Mouse (Mus musculus): ENCODE data around the gene Vmn1r139. TPM values are rescaled to one million over a fixed set of nuclear protein-coding genes. Genes with fewer than 3 reads are reported as not detected.
"Not testable (repeated sequence)": the region's sequence is repeated elsewhere in the genome, so short reads cannot be mapped to it uniquely, and the experiment has no call there.

The Vmn1r139 gene
- total RNA-seq (2021): not detected

- intact Hi-C loops (cut with DNase I); DNase-seq: not testable (repeated sequence)
These were observed at the start of gene Vmn1r139 for GRCm38 (mm10) chr7:22068757-22069156. Vmn1r139 (plus strand) TSS chr7:22069057.

- intact Hi-C loops (cut with DNase I): not testable (repeated sequence)
These were observed 40.1 kb upstream of the Vmn1r139 start, which contains the start of gene Vmn1r138 for GRCm38 (mm10) chr7:22028797-22029196. Vmn1r138 (minus strand) TSS chr7:22028897.

DNA sequence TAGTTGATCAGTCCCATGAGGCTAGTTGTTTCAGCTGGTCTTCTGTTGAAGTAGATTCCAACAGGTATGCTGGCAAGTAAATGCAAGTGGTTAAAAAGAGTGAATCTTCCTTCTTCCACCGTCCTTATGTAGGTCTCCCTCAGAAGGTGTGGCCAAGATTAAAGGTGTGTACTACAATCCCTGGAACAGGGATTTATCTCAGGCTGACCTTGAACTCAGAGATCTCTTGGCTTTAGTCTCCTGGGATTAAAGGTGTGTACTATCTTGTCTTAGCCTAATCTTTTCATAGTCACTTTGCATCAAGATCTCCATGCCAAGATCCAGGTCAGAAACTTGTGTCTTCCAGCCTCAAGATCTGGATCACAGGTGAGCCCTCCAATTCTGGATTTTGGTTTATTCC, 12.7 kb upstream of the Vmn1r139 start, which contains the start of gene Gm6176:
TSS of gene Gm6176 (minus strand) at position 101 of the 400 bp plus-strand sequence.
- intact Hi-C loops (cut with DNase I); DNase-seq: not testable (repeated sequence)

More at GRCm38 (mm10) chr7:22028797-22029196, 40.1 kb upstream of the Vmn1r139 start, which contains the start of gene Vmn1r138:
- not testable (repeated sequence) for DNase-seq

GRCm38 (mm10) chr7:22118145-22118544, 49.3 kb downstream of the Vmn1r139 start, which contains the start of gene Gm16451:
Gm16451 (minus strand) TSS chr7:22118245.
- DNase-seq; intact Hi-C loops (cut with DNase I): not testable (repeated sequence)

DNA sequence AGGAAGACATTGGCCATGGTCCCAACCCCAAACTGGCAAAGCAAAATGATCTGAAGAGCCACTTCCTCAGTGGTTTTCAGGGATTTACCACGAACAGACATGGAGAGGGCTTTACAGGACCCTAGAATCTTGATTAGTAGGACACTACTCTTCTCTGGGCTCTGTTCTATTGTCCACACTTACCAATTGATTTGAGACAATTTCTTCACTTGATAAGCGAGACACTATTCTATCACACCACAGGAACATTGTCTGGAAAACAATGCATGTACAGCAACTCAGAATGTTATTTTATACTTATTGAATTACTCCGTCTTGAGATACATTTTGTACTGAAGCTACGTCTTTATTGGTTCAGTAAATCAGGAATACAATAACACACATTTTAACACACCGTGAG, 65.8 kb downstream of the Vmn1r139 start, which contains the start of gene Gm10666:
TSS of gene Gm10666 (minus strand) at position 101 of the 400 bp plus-strand sequence.
- DNase-seq; intact Hi-C loops (cut with DNase I): not testable (repeated sequence)

Other genes with a start within 250 kb of the Vmn1r139 start
- gene Vmn1r135, start 236.7 kb upstream of the Vmn1r139 start, total RNA-seq (2021): not detected
- not detected for gene Gm5725, start 224.8 kb upstream of the Vmn1r139 start, total RNA-seq (2021)
- not detected for gene Gm5891, start 147.8 kb upstream of the Vmn1r139 start, total RNA-seq (2021)
- not detected for gene Vmn1r137, start 74.5 kb upstream of the Vmn1r139 start, total RNA-seq (2021)
- gene Vmn1r138, start 40.2 kb upstream of the Vmn1r139 start, total RNA-seq (2021): not detected
- not detected for gene Gm6176, start 12.8 kb upstream of the Vmn1r139 start, total RNA-seq (2021)
- not detected for gene Gm16451, start 49.2 kb downstream of the Vmn1r139 start, total RNA-seq (2021)
- gene Gm10666, start 65.7 kb downstream of the Vmn1r139 start, total RNA-seq (2021): not detected
- gene Vmn1r142, start 95.0 kb downstream of the Vmn1r139 start, total RNA-seq (2021): not detected
- gene Vmn1r143, start 120.3 kb downstream of the Vmn1r139 start, total RNA-seq (2021): not detected
- not detected for gene Gm8653, start 132.2 kb downstream of the Vmn1r139 start, total RNA-seq (2021)
- gene Gm8453, start 160.4 kb downstream of the Vmn1r139 start, total RNA-seq (2021): not detected